Comparison of ENCODE assay signal across 25 mouse cellular contexts in genomic region chr6:52366021-52366420, GRCm38 (mm10). TPM values are rescaled to one million over a fixed set of nuclear protein-coding genes. Genes with fewer than 3 reads are reported as not detected.
DNase-seq lines count a peak whose midpoint lies in the region; ATAC-seq lines count a peak whose summit lies in the region.
"Had no signal": no experiment of that assay in that cellular context is flagged by ENCODE, and none has a peak within 500 bp of the region (broad histone marks: within the 10 kb centered on the region; RNA-seq: fewer than 3 reads in every experiment).

No protein-coding gene starts in this region.

- H3K4me2 ChIP-seq in forebrain, embryonic 13.5 days, result no peak overlapping the region; the same call in 1 of the 2 replicates
- H3K4me2 ChIP-seq in forebrain, embryonic 11.5 days (ENCODE audit: low read depth, low read length, severe bottlenecking), result no peak overlapping the region
- H3K4me2 ChIP-seq in hindbrain, embryonic 16.5 days (ENCODE audit: low read length), result no peak overlapping the region
- H3K4me2 ChIP-seq in midbrain, embryonic 14.5 days (ENCODE audit: low read length), result no peak overlapping the region
- no peak overlapping the region for H3K4me2 ChIP-seq in midbrain, embryonic 16.5 days (ENCODE audit: low read length)
- H3K4me2 ChIP-seq: embryonic facial prominence, embryonic 12.5 days had no signal

- H3K4me1 ChIP-seq in forebrain, embryonic 13.5 days, result peaks cover 24% of the 10 kb centered on the region
- peaks cover 2% of the 10 kb centered on the region; the same call in 1 of the 2 replicates for H3K4me1 ChIP-seq in forebrain, embryonic 11.5 days (replicated peaks; ENCODE audit: control insufficient read depth, insufficient read depth, low read length)
- peaks cover 31% of the 10 kb centered on the region for H3K4me1 ChIP-seq in hindbrain, embryonic 10.5 days (replicated peaks)
- H3K4me1 ChIP-seq in hindbrain, embryonic 16.5 days (ENCODE audit: control insufficient read depth, insufficient read depth, low read depth, low read length), result 0 out of 2 replicates have a peak, but pooled peaks cover 2% of the 10 kb centered on the region
- H3K4me1 ChIP-seq in midbrain, embryonic 14.5 days (ENCODE audit: control insufficient read depth, insufficient read depth, low read length), result peaks cover 19% of the 10 kb centered on the region; the same call in 1 of the 2 replicates
- peaks cover 11% of the 10 kb centered on the region for H3K4me1 ChIP-seq in midbrain, embryonic 16.5 days (ENCODE audit: control insufficient read depth, insufficient read depth, low read length)
- H3K4me1 ChIP-seq: embryonic facial prominence, embryonic 12.5 days had no signal

- H3K27ac ChIP-seq in forebrain, embryonic 13.5 days, result peak overlapping the region; percentile 49
- H3K27ac ChIP-seq in forebrain, embryonic 11.5 days (ENCODE audit: low read depth, low read length), result no peak overlapping the region
- peak overlapping the region; percentile 19 for H3K27ac ChIP-seq in hindbrain, embryonic 10.5 days
- no peak overlapping the region for H3K27ac ChIP-seq in hindbrain, embryonic 16.5 days (ENCODE audit: low read depth, low read length)
- no peak overlapping the region; the same call in 1 of the 2 replicates for H3K27ac ChIP-seq in midbrain, embryonic 14.5 days (replicated peaks; ENCODE audit: low read depth, low read length)
- H3K27ac ChIP-seq in midbrain, embryonic 16.5 days (ENCODE audit: low read length), result no peak overlapping the region
- H3K27ac ChIP-seq: embryonic facial prominence, embryonic 12.5 days; heart, embryonic 10.5 days; hindbrain, postnatal 0 days had no signal

- WGBS in forebrain, embryonic 13.5 days, result 56% methylated on average over 2 of the region's 2 CpGs
- WGBS in forebrain, embryonic 11.5 days, result 88% methylated on average over 2 of the region's 2 CpGs
- 78% methylated on average over 2 of the region's 2 CpGs for WGBS in hindbrain, embryonic 10.5 days
- 50% methylated on average over 2 of the region's 2 CpGs for WGBS in hindbrain, embryonic 16.5 days
- WGBS in midbrain, embryonic 14.5 days, result 49% methylated on average over 2 of the region's 2 CpGs
- WGBS in midbrain, embryonic 16.5 days, result 43% methylated on average over 2 of the region's 2 CpGs

- no peak overlapping the region for H3K4me3 ChIP-seq in forebrain, embryonic 13.5 days
- no peak overlapping the region for H3K4me3 ChIP-seq in forebrain, embryonic 11.5 days (ENCODE audit: low read depth, low read length)
- no peak overlapping the region for H3K4me3 ChIP-seq in hindbrain, embryonic 10.5 days
- H3K4me3 ChIP-seq in hindbrain, embryonic 16.5 days (ENCODE audit: low read length), result no peak overlapping the region
- no peak overlapping the region for H3K4me3 ChIP-seq in midbrain, embryonic 14.5 days (replicated peaks; ENCODE audit: low read depth, low read length)
- no peak overlapping the region for H3K4me3 ChIP-seq in midbrain, embryonic 16.5 days (ENCODE audit: low read depth, low read length)
- H3K4me3 ChIP-seq: embryonic facial prominence, embryonic 12.5 days; heart, embryonic 10.5 days had no signal

- H3K36me3 ChIP-seq in forebrain, embryonic 13.5 days (ENCODE audit: poor library complexity, severe bottlenecking), result no peaks in the 10 kb centered on the region
- H3K36me3 ChIP-seq in forebrain, embryonic 11.5 days (ENCODE audit: control insufficient read depth, insufficient read depth, low read length), result no peaks in the 10 kb centered on the region
- no peaks in the 10 kb centered on the region for H3K36me3 ChIP-seq in hindbrain, embryonic 10.5 days
- H3K36me3 ChIP-seq in hindbrain, embryonic 16.5 days (ENCODE audit: control insufficient read depth, insufficient read depth, low read length), result no peaks in the 10 kb centered on the region
- H3K36me3 ChIP-seq in midbrain, embryonic 14.5 days (ENCODE audit: control insufficient read depth, insufficient read depth, low read length), result no peaks in the 10 kb centered on the region
- H3K36me3 ChIP-seq in midbrain, embryonic 16.5 days (ENCODE audit: control insufficient read depth, insufficient read depth, low read length), result no peaks in the 10 kb centered on the region
- H3K36me3 ChIP-seq: embryonic facial prominence, embryonic 12.5 days; G1E; heart, embryonic 10.5 days had no signal

- no peaks in the 10 kb centered on the region for H3K9me3 ChIP-seq in forebrain, embryonic 13.5 days (replicated peaks)
- H3K9me3 ChIP-seq in forebrain, embryonic 11.5 days (ENCODE audit: control insufficient read depth, low read length), result no peaks in the 10 kb centered on the region
- H3K9me3 ChIP-seq in hindbrain, embryonic 10.5 days, result no peaks in the 10 kb centered on the region
- H3K9me3 ChIP-seq in hindbrain, embryonic 16.5 days (ENCODE audit: control insufficient read depth, low read length), result no peaks in the 10 kb centered on the region
- no peaks in the 10 kb centered on the region for H3K9me3 ChIP-seq in midbrain, embryonic 14.5 days (ENCODE audit: control insufficient read depth, low read length)
- H3K9me3 ChIP-seq in midbrain, embryonic 16.5 days (replicated peaks; ENCODE audit: control insufficient read depth, low read length, poor library complexity, severe bottlenecking), result no peaks in the 10 kb centered on the region
- H3K9me3 ChIP-seq: G1E; heart, embryonic 10.5 days had no signal

- H3K27me3 ChIP-seq in forebrain, embryonic 13.5 days, result peaks cover 7% of the 10 kb centered on the region; the same call in 1 of the 2 replicates
- H3K27me3 ChIP-seq in forebrain, embryonic 11.5 days (ENCODE audit: control insufficient read depth, insufficient read depth, low read length), result no peaks in the 10 kb centered on the region
- 0 out of 2 replicates have a peak, but pooled peaks cover 13% of the 10 kb centered on the region for H3K27me3 ChIP-seq in hindbrain, embryonic 10.5 days (ENCODE audit: insufficient read depth, poor library complexity, severe bottlenecking)
- H3K27me3 ChIP-seq in hindbrain, embryonic 16.5 days (replicated peaks; ENCODE audit: control insufficient read depth, insufficient read depth, low read length), result no peaks in the 10 kb centered on the region
- H3K27me3 ChIP-seq in midbrain, embryonic 14.5 days (ENCODE audit: control insufficient read depth, insufficient read depth, low read length), result no peaks in the 10 kb centered on the region
- no peaks in the 10 kb centered on the region for H3K27me3 ChIP-seq in midbrain, embryonic 16.5 days (ENCODE audit: control insufficient read depth, insufficient read depth, low read depth, low read length)
- H3K27me3 ChIP-seq: embryonic facial prominence, embryonic 12.5 days had no signal

- peak; percentile 59; the same call in 1 of the 2 replicates for ATAC-seq in forebrain, embryonic 13.5 days
- ATAC-seq in forebrain, embryonic 11.5 days (replicated peaks; ENCODE audit: low FRiP score), result no peak
- ATAC-seq in hindbrain, embryonic 16.5 days, result no peak
- no peak for ATAC-seq in midbrain, embryonic 14.5 days (ENCODE audit: low FRiP score, low TSS enrichment)
- no peak for ATAC-seq in midbrain, embryonic 16.5 days
- ATAC-seq: CD4-positive, CD25-positive, alpha-beta regulatory T cell, adult 4 months; hindbrain, postnatal 0 days had no signal

- no peak for DNase-seq in forebrain, embryonic 11.5 days (ENCODE audit: low spot score)
- DNase-seq in hindbrain, embryonic 10.5 days (ENCODE audit: low spot score), result no peak
- DNase-seq in midbrain, embryonic 14.5 days, result peak; percentile 32
- no peak for DNase-seq in thymus, postnatal 25 days
- DNase-seq: adrenal gland, adult 8-10 months; adrenal gland, postnatal 36 days; B cell, adult 2 months; cerebellum, adult 11-12 months; cerebellum, adult 9-10 months; cerebellum, postnatal 25 days; gastrocnemius, postnatal 36 days; heart, adult 18-20 months; heart, postnatal 10 days; kidney, adult 11 months had no signal

- no peak overlapping the region for H3K9ac ChIP-seq in forebrain, embryonic 13.5 days
- H3K9ac ChIP-seq in forebrain, embryonic 11.5 days (ENCODE audit: low read length), result no peak overlapping the region
- H3K9ac ChIP-seq in hindbrain, embryonic 16.5 days (ENCODE audit: low read depth, low read length), result no peak overlapping the region
- H3K9ac ChIP-seq in midbrain, embryonic 14.5 days (replicated peaks; ENCODE audit: low read length), result no peak overlapping the region
- H3K9ac ChIP-seq in midbrain, embryonic 16.5 days (ENCODE audit: low read depth, low read length), result no peak overlapping the region
- H3K9ac ChIP-seq: embryonic facial prominence, embryonic 12.5 days had no signal

RNA-seq across cellular contexts. Expression of gene Evx1, which starts 52.7 kb away (rescaled TPM):
- not detected in 2 replicates for polyA plus RNA-seq in forebrain, embryonic 13.5 days (2015; fragmentation: Nextera tagmentation; extraction: Ambion mirVana)
- not detected in 2 replicates for polyA plus RNA-seq in forebrain, embryonic 11.5 days (2014; fragmentation: Nextera tagmentation; extraction: Ambion mirVana)
- 2.3 and 4.3 TPM in 2 replicates for polyA plus RNA-seq in hindbrain, embryonic 10.5 days (2016; fragmentation: Nextera tagmentation; extraction: Ambion mirVana)
- 1.1 and 1.5 TPM in 2 replicates for polyA plus RNA-seq in hindbrain, embryonic 16.5 days (2015; fragmentation: Nextera tagmentation; extraction: Ambion mirVana)
- 1.3 and 1.5 TPM in 2 replicates for polyA plus RNA-seq in midbrain, embryonic 14.5 days (2014; fragmentation: Nextera tagmentation; extraction: Ambion mirVana)
- 0.46 and 0.48 TPM in 2 replicates for polyA plus RNA-seq in midbrain, embryonic 16.5 days (2015; fragmentation: Nextera tagmentation; extraction: Ambion mirVana)
- polyA plus RNA-seq: CD4-positive, CD25-positive, alpha-beta regulatory T cell, adult 4 months; cortical plate, adult 2 months; G1E; heart, embryonic 14.5 days; intestine, embryonic 14.5 days had no signal

Comparison
In these comparisons a context has a peak if more than half of its experiments do, and no peak if none do; other contexts are left out.
1. H3K27ac ChIP-seq: peak in forebrain, embryonic 13.5 days (single experiment) and hindbrain, embryonic 10.5 days (single experiment); none in forebrain, embryonic 11.5 days (single experiment), hindbrain, embryonic 16.5 days (single experiment), midbrain, embryonic 14.5 days (single experiment) and midbrain, embryonic 16.5 days (single experiment).